Mouse (Mus musculus) liver, adult 2 months (tissue): ENCODE measurements around the gene Nsdhl. TPM values are rescaled to one million over a fixed set of nuclear protein-coding genes. Genes with fewer than 3 reads are reported as not detected.

Experiments
- DNase-seq: peaks from one replicate; pipeline ENCODE4 v3.0.0-alpha.2; 2011; ENCODE audit warnings: low read depth, low spot score; ENCODE audit errors: extremely low read depth
- H3K27ac ChIP-seq: fragments of 200-500 bp; replicated peaks from 2 replicates; pipeline ENCODE4 v1.5.1; 2012; ENCODE audit warnings: low read depth, mild to moderate bottlenecking, control low read depth, inconsistent platforms, low read length; ENCODE audit not compliant: insufficient read depth
- H3K27me3 ChIP-seq: fragments of 200-500 bp; 2 replicates; pipeline ENCODE4 v1.6.1; 2012; ENCODE audit warnings: mild to moderate bottlenecking, moderate library complexity, low read length, inconsistent platforms; ENCODE audit not compliant: control insufficient read depth, insufficient read depth
- H3K36me3 ChIP-seq: fragments of 200-500 bp; 2 replicates; pipeline ENCODE4 v1.6.1; 2012; ENCODE audit warnings: low read length, inconsistent platforms; ENCODE audit not compliant: control insufficient read depth, insufficient read depth
- H3K4me1 ChIP-seq: fragments of 200-500 bp; 2 replicates; pipeline ENCODE4 v1.6.1; 2011; ENCODE audit warnings: low read length; ENCODE audit not compliant: control insufficient read depth, insufficient read depth
- H3K4me3 ChIP-seq: fragments of 200-500 bp; 2 replicates; pipeline ENCODE4 v1.5.1; 2011; ENCODE audit warnings: low read depth, mild to moderate bottlenecking, control low read depth, low read length, moderate library complexity; ENCODE audit not compliant: insufficient read depth
- H3K79me2 ChIP-seq: fragments of 200-500 bp; 2 replicates; pipeline ENCODE4 v1.6.1; 2012; ENCODE audit warnings: inconsistent platforms, mild to moderate bottlenecking, low read length, moderate library complexity; ENCODE audit not compliant: control insufficient read depth, insufficient read depth
- H3K9ac ChIP-seq: fragments of 200-500 bp; 2 replicates; pipeline ENCODE4 v1.6.1; 2012; ENCODE audit warnings: low read depth, mild to moderate bottlenecking, control low read depth, inconsistent platforms, low read length
- CTCF ChIP-seq: fragments of 200-500 bp; IDR thresholded peaks from 2 replicates; pipeline ENCODE4 v1.5.1; 2011; ENCODE audit warnings: low read depth, low read length, control low read depth
- POLR2A ChIP-seq: fragments of 200-500 bp; IDR thresholded peaks from 2 replicates; pipeline ENCODE4 v1.6.1; 2011; ENCODE audit warnings: low read length, control low read depth; ENCODE audit not compliant: insufficient read depth; ENCODE audit errors: extremely low read depth
- WGBS: fragments of 180-500 bp; shearing (Covaris S2); methylation state at CpG from one replicate; pipeline ENCODE4 v1.1.7; 2018; 5-methylcytosine and 5-hydroxymethylcytosine counted together
- polyA plus RNA-seq: library from polyadenylated mRNA; depleted of rRNA; stranded (reverse); fragments of >200 nt; gene quantifications from 2 replicates; pipeline ENCODE4 v1.2.3, GENCODE M21; 2012
- total RNA-seq: library from RNA; depleted of rRNA; stranded (reverse); fragments of >200 nt; gene quantifications from 2 replicates; pipeline ENCODE4 v1.2.3, GENCODE M21; 2014

The Nsdhl gene
- total and polyA plus RNA-seq, 2 experiments = 35.0 to 61.0 TPM

- 11% methylated on average over 14 of the region's 14 CpGs for WGBS
- DNase-seq = no peak
- Histone ChIP-seq H3K79me2 (no peaks in the 10 kb centered on the region), H3K36me3 (no peaks in the 10 kb centered on the region), H3K27me3 (no peaks in the 10 kb centered on the region), H3K4me1 (0 out of 2 replicates have a peak, but pooled peaks cover 2% of the 10 kb centered on the region), H3K9ac (no peak overlapping the region), H3K4me3 (peak overlapping the region; percentile 41; the same call in 1 of the 2 replicates), H3K27ac (no peak overlapping the region)
- no peak for TF ChIP-seq POLR2A
- no peak for TF ChIP-seq CTCF
These were observed 69.2 kb downstream of the Nsdhl start for GRCm38 (mm10) chrX:72987520-72987905.

GRCm38 (mm10) chrX:72988431-72988830 is 70.1 kb downstream of the Nsdhl start:
- no peaks in the 10 kb centered on the region for H3K27me3 ChIP-seq
- H3K4me1 ChIP-seq = 0 out of 2 replicates have a peak, but pooled peaks cover 2% of the 10 kb centered on the region
- H3K4me3 ChIP-seq = no peak overlapping the region
- no peak for DNase-seq
- no peak overlapping the region for H3K27ac ChIP-seq
- no peaks in the 10 kb centered on the region for H3K36me3 ChIP-seq
- H3K79me2 ChIP-seq = no peaks in the 10 kb centered on the region
- WGBS = 95% methylated on average over 3 of the region's 3 CpGs
- no peak overlapping the region for H3K9ac ChIP-seq
- TF ChIP-seq CTCF (no peak), POLR2A (no peak)

GRCm38 (mm10) chrX:72990581-72990980 is 72.2 kb downstream of the Nsdhl start:
- Histone ChIP-seq H3K36me3 (no peaks in the 10 kb centered on the region), H3K4me3 (no peak overlapping the region), H3K9ac (no peak overlapping the region), H3K4me1 (0 out of 2 replicates have a peak, but pooled peaks cover 2% of the 10 kb centered on the region), H3K79me2 (no peaks in the 10 kb centered on the region), H3K27ac (no peak overlapping the region), H3K27me3 (no peaks in the 10 kb centered on the region)
- WGBS = 86% methylated on average over 3 of the region's 3 CpGs
- TF ChIP-seq POLR2A (no peak), CTCF (no peak)
- no peak for DNase-seq

- H3K27me3 ChIP-seq = no peaks in the 10 kb centered on the region
- H3K79me2 ChIP-seq = no peaks in the 10 kb centered on the region
- no peak overlapping the region for H3K9ac ChIP-seq
- H3K27ac ChIP-seq = no peak overlapping the region
- no peak overlapping the region for H3K4me3 ChIP-seq
- 0 out of 2 replicates have a peak, but pooled peaks cover under 1% of the 10 kb centered on the region for H3K4me1 ChIP-seq
- no peaks in the 10 kb centered on the region for H3K36me3 ChIP-seq
- TF ChIP-seq POLR2A (no peak), CTCF (peak; percentile 39; the same call in 1 of the 2 replicates)
- 38% methylated on average over 5 of the region's 5 CpGs for WGBS
- peak; percentile 45 for DNase-seq
These were observed 74.0 kb downstream of the Nsdhl start for GRCm38 (mm10) chrX:72992291-72992919.

- Histone ChIP-seq H3K36me3 (no peaks in the 10 kb centered on the region), H3K4me1 (no peaks in the 10 kb centered on the region), H3K27ac (no peak overlapping the region), H3K4me3 (no peak overlapping the region), H3K79me2 (no peaks in the 10 kb centered on the region), H3K9ac (no peak overlapping the region), H3K27me3 (no peaks in the 10 kb centered on the region)
- 57% methylated on average over 3 of the region's 3 CpGs for WGBS
- no peak for DNase-seq
- no peak for TF ChIP-seq CTCF
- no peak for TF ChIP-seq POLR2A
These were observed 77.2 kb downstream of the Nsdhl start for GRCm38 (mm10) chrX:72995542-72995941.

- Histone ChIP-seq H3K4me1 (no peaks in the 10 kb centered on the region), H3K36me3 (no peaks in the 10 kb centered on the region), H3K9ac (no peak overlapping the region), H3K4me3 (no peak overlapping the region), H3K27me3 (no peaks in the 10 kb centered on the region), H3K27ac (no peak overlapping the region), H3K79me2 (no peaks in the 10 kb centered on the region)
- 83% methylated on average over 5 of the region's 5 CpGs for WGBS
- no peak for TF ChIP-seq POLR2A
- no peak for TF ChIP-seq CTCF
- no peak for DNase-seq
These were observed 84.8 kb downstream of the Nsdhl start for GRCm38 (mm10) chrX:73003110-73003509.
